Mouse (Mus musculus): ENCODE results near the gene Usp40.

DNA sequence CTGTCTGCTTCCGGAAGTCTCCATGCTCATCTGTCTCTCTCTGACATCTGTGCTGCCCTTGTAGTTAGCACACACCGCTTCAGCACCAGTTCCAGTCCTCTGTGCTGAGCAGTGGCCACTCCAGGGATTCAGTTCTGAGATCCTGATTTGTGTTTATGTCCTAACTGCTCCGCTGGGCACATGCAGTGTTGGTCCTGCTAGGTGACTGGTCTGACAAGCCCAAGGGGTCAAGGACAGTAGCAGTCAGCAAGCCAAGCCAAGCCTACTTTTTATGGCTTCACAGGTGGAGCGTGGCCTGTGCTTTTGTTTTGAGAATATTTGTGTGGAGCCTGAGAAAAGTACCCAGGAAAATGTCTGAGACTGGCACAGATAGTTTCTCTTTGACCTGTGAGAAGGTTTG is 83.5 kb downstream of the Usp40 start:
- no peak for TF ChIP-seq POLR2A (IDR thresholded peaks at IDR 0.05; ENCODE audit: borderline replicate concordance, extremely low read depth, low read depth, low read length)
- TF ChIP-seq CTCF (IDR thresholded peaks at IDR 0.05; ENCODE audit: insufficient read depth, low read length) = no peak
